Mouse (Mus musculus) lung, postnatal 25 days (tissue): ENCODE data around the gene Lyzl4.

Experiments used
- DNase-seq: peaks from one replicate; pipeline ENCODE4 v3.0.0; 2022; ENCODE audit warnings: low spot score

Gene Lyzl4

GRCm38 (mm10) chr9:121642001-121642400, at the start of gene Lyzl4:
Gene Lyzl4, minus strand, starts transcription at chr9:121642096.
- DNase-seq, result peak; percentile 86

GRCm38 (mm10) chr9:121690734-121691133, 48.8 kb upstream of the Lyzl4 start:
- DNase-seq, result no peak

GRCm38 (mm10) chr9:121690200-121690651, 48.3 kb upstream of the Lyzl4 start:
- no peak for DNase-seq

- DNase-seq, result no peak
These were observed 42.8 kb upstream of the Lyzl4 start for GRCm38 (mm10) chr9:121684702-121685101.

- no peak for DNase-seq
These were observed 40.3 kb upstream of the Lyzl4 start for GRCm38 (mm10) chr9:121682037-121682680.

GRCm38 (mm10) chr9:121681191-121681590, 39.3 kb upstream of the Lyzl4 start:
- no peak for DNase-seq

- peak; percentile 74 for DNase-seq
These were observed 37.7 kb upstream of the Lyzl4 start for GRCm38 (mm10) chr9:121679549-121679948.

- peak; percentile 91 for DNase-seq
These were observed 35.6 kb upstream of the Lyzl4 start for GRCm38 (mm10) chr9:121677476-121677875.

GRCm38 (mm10) chr9:121677069-121677468, 35.2 kb upstream of the Lyzl4 start:
- DNase-seq, result no peak

GRCm38 (mm10) chr9:121675556-121675955, 33.7 kb upstream of the Lyzl4 start:
- DNase-seq, result no peak

GRCm38 (mm10) chr9:121675011-121675410, 33.1 kb upstream of the Lyzl4 start:
- DNase-seq, result peak; percentile 60

GRCm38 (mm10) chr9:121673716-121674115, 31.8 kb upstream of the Lyzl4 start:
- no peak for DNase-seq

GRCm38 (mm10) chr9:121672311-121672710, 30.4 kb upstream of the Lyzl4 start:
- peak; percentile 74 for DNase-seq

- peak; percentile 80 for DNase-seq
These were observed 29.4 kb upstream of the Lyzl4 start for GRCm38 (mm10) chr9:121671300-121671699.

- peak; percentile 72 for DNase-seq
These were observed 27.5 kb upstream of the Lyzl4 start for GRCm38 (mm10) chr9:121669348-121669791.

GRCm38 (mm10) chr9:121667822-121668221, 25.9 kb upstream of the Lyzl4 start:
- no peak for DNase-seq

GRCm38 (mm10) chr9:121666957-121667630, 25.2 kb upstream of the Lyzl4 start:
- DNase-seq, result no peak

- DNase-seq, result no peak
These were observed 22.2 kb upstream of the Lyzl4 start for GRCm38 (mm10) chr9:121664104-121664503.

- DNase-seq, result no peak
These were observed 21.6 kb upstream of the Lyzl4 start for GRCm38 (mm10) chr9:121663467-121663866.

GRCm38 (mm10) chr9:121659791-121660190, 17.9 kb upstream of the Lyzl4 start:
- no peak for DNase-seq

GRCm38 (mm10) chr9:121658248-121658647, 16.4 kb upstream of the Lyzl4 start:
- DNase-seq, result no peak

GRCm38 (mm10) chr9:121657143-121657542, 15.2 kb upstream of the Lyzl4 start:
- no peak for DNase-seq

- no peak for DNase-seq
These were observed 14.4 kb upstream of the Lyzl4 start for GRCm38 (mm10) chr9:121656322-121656721.

- no peak for DNase-seq
These were observed 11.8 kb upstream of the Lyzl4 start for GRCm38 (mm10) chr9:121653668-121654067.
